Mouse (Mus musculus): ENCODE measurements around the gene Lrp8. TPM values are rescaled to one million over a fixed set of nuclear protein-coding genes. Genes with fewer than 3 reads are reported as not detected.
A peak's percentile ranks its signal among the peaks of the same experiment; 100 is the strongest.

Lrp8 gene
- polyA plus RNA-seq, 1 experiment from 2014 or later, result 33.5 TPM

GRCm38 (mm10) chr4:107772122-107772825 is 29.8 kb upstream of the Lrp8 start:
- Histone ChIP-seq H3K27ac (ENCODE audit: low read depth, low read length) (peak overlapping the region; percentile 5; the same call in 1 of the 2 replicates), H3K9me3 (replicated peaks; ENCODE audit: control insufficient read depth, low read length) (no peaks in the 10 kb centered on the region), H3K4me2 (ENCODE audit: low read length) (no peak overlapping the region), H3K4me3 (ENCODE audit: low read depth, low read length) (no peak overlapping the region), H3K27me3 (replicated peaks; ENCODE audit: control insufficient read depth, insufficient read depth, low read length) (no peaks in the 10 kb centered on the region), H3K4me1 (ENCODE audit: control insufficient read depth, insufficient read depth, low read length) (peaks cover 13% of the 10 kb centered on the region), H3K36me3 (ENCODE audit: control insufficient read depth, insufficient read depth, low read length) (no peaks in the 10 kb centered on the region), H3K9ac (ENCODE audit: low read length) (no peak overlapping the region)
- peak; percentile 33 for ATAC-seq
- WGBS, result 61% methylated on average over 16 of the region's 16 CpGs
- peak; percentile 67 for DNase-seq (ENCODE audit: low spot score)

GRCm38 (mm10) chr4:107774868-107775267 is 27.2 kb upstream of the Lrp8 start:
- H3K9me3 ChIP-seq (replicated peaks; ENCODE audit: control insufficient read depth, low read length), result no peaks in the 10 kb centered on the region
- no peak overlapping the region for H3K4me3 ChIP-seq (ENCODE audit: low read depth, low read length)
- no peak overlapping the region for H3K27ac ChIP-seq (ENCODE audit: low read depth, low read length)
- no peaks in the 10 kb centered on the region for H3K36me3 ChIP-seq (ENCODE audit: control insufficient read depth, insufficient read depth, low read length)
- 82% methylated on average over 2 of the region's 2 CpGs for WGBS
- no peak overlapping the region for H3K9ac ChIP-seq (ENCODE audit: low read length)
- no peak overlapping the region for H3K4me2 ChIP-seq (ENCODE audit: low read length)
- DNase-seq (ENCODE audit: low spot score) (no peak), ATAC-seq (no peak)
- H3K4me1 ChIP-seq (ENCODE audit: control insufficient read depth, insufficient read depth, low read length), result peaks cover 13% of the 10 kb centered on the region
- no peaks in the 10 kb centered on the region for H3K27me3 ChIP-seq (replicated peaks; ENCODE audit: control insufficient read depth, insufficient read depth, low read length)

DNA sequence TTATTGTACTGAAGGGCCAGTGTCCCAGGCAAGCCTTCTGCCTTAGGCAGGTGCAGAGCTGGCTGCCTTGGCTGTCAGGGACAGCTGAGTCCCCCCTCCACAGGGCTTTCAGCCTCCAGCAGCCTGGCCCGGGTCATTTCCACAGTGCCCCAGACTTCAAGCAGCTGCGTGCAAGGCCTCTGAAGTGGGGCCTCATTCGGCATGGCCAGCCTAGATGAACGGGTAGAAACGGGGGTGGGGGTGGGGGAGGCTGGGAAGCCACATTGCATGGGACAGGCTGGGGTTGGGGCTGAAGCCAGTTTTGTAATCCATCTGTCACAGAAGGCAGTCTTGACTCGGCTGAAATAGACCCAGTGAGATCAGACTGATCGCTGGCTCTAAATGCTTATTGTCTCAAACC is 26.4 kb upstream of the Lrp8 start:
- ATAC-seq (peak; percentile 56), DNase-seq (ENCODE audit: low spot score) (peak; percentile 40)
- peak overlapping the region; percentile 65; the same call in 1 of the 2 replicates for H3K27ac ChIP-seq (ENCODE audit: low read depth, low read length)
- no peaks in the 10 kb centered on the region for H3K9me3 ChIP-seq (replicated peaks; ENCODE audit: control insufficient read depth, low read length)
- 17% methylated on average over 7 of the region's 7 CpGs for WGBS
- peak overlapping the region; percentile 40; the same call in 1 of the 2 replicates for H3K9ac ChIP-seq (ENCODE audit: low read length)
- H3K4me1 ChIP-seq (ENCODE audit: control insufficient read depth, insufficient read depth, low read length), result peaks cover 20% of the 10 kb centered on the region
- no peak overlapping the region for H3K4me2 ChIP-seq (ENCODE audit: low read length)
- H3K36me3 ChIP-seq (ENCODE audit: control insufficient read depth, insufficient read depth, low read length), result no peaks in the 10 kb centered on the region
- no peaks in the 10 kb centered on the region for H3K27me3 ChIP-seq (replicated peaks; ENCODE audit: control insufficient read depth, insufficient read depth, low read length)
- H3K4me3 ChIP-seq (ENCODE audit: low read depth, low read length), result no peak overlapping the region

DNA sequence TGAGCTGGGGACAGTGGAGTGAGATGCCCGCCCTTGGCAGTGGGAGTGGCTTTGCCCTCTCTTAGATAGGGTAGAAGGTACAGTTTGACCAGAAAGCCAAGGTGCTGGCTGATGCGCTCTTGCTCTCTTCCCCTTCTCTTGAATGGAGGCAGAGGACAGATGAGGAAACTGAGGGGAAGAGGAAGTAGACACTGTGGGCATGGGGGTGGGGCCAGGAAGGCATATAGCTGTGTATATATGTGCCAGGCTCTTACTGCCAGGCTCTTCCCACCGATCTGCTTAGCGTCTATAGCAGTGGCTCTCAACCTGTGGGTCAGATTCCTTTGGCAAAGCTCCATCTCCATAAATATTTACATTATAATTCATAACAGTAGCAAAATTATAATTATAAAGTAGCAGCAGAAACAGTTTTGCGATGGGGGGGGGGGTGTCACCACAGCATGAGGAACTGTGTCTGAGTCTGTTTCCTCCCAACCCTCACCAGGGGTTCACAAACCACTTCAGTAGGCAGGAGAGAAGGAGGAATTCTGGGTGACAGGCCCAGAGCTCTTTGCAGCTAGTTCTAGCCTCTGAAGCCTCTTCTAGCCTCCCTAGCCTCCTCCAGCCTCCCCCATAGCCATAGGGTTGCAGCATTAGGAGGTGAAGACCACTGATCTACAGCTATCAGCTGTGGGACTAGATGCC is 24.9 kb upstream of the Lrp8 start:
- no peaks in the 10 kb centered on the region for H3K36me3 ChIP-seq (ENCODE audit: control insufficient read depth, insufficient read depth, low read length)
- H3K4me3 ChIP-seq (ENCODE audit: low read depth, low read length), result no peak overlapping the region
- H3K9ac ChIP-seq (ENCODE audit: low read length), result no peak overlapping the region
- peaks cover 20% of the 10 kb centered on the region for H3K4me1 ChIP-seq (ENCODE audit: control insufficient read depth, insufficient read depth, low read length)
- no peak overlapping the region for H3K27ac ChIP-seq (ENCODE audit: low read depth, low read length)
- H3K27me3 ChIP-seq (replicated peaks; ENCODE audit: control insufficient read depth, insufficient read depth, low read length), result no peaks in the 10 kb centered on the region
- ATAC-seq (no peak), DNase-seq (ENCODE audit: low spot score) (no peak)
- no peak overlapping the region for H3K4me2 ChIP-seq (ENCODE audit: low read length)
- H3K9me3 ChIP-seq (replicated peaks; ENCODE audit: control insufficient read depth, low read length), result no peaks in the 10 kb centered on the region
- WGBS, result 92% methylated on average over 5 of the region's 5 CpGs

GRCm38 (mm10) chr4:107783541-107783940 is 18.5 kb upstream of the Lrp8 start:
- DNase-seq (ENCODE audit: low spot score) (peak; percentile 22), ATAC-seq (no peak)
- 58% methylated on average over 10 of the region's 10 CpGs for WGBS
- Histone ChIP-seq H3K27me3 (replicated peaks; ENCODE audit: control insufficient read depth, insufficient read depth, low read length) (no peaks in the 10 kb centered on the region), H3K27ac (ENCODE audit: low read depth, low read length) (no peak overlapping the region), H3K9ac (ENCODE audit: low read length) (no peak overlapping the region), H3K4me2 (ENCODE audit: low read length) (no peak overlapping the region), H3K4me3 (ENCODE audit: low read depth, low read length) (no peak overlapping the region), H3K9me3 (replicated peaks; ENCODE audit: control insufficient read depth, low read length) (no peaks in the 10 kb centered on the region), H3K36me3 (ENCODE audit: control insufficient read depth, insufficient read depth, low read length) (no peaks in the 10 kb centered on the region), H3K4me1 (ENCODE audit: control insufficient read depth, insufficient read depth, low read length) (peaks cover 8% of the 10 kb centered on the region)

DNA sequence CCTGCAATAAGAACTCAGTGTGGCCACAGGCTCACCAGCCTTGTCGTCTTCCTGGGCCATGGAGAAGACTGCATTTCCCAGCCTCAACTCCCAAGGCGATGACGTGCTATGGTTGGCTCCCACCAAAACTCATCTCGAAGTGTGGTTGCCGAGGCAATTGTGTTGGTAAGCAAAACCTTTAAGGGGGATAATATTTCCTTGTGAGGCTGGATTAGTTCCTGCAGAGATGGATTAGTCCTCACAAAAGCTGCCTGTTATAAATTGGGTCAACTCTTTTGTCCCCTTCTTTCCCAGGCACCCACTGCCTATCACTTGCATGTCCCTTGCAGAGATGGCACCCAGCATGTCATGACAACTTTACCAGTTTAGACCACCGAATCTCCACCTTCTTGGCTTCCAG is 13.2 kb upstream of the Lrp8 start:
- no peak overlapping the region for H3K4me2 ChIP-seq (ENCODE audit: low read length)
- no peaks in the 10 kb centered on the region for H3K27me3 ChIP-seq (replicated peaks; ENCODE audit: control insufficient read depth, insufficient read depth, low read length)
- 62% methylated on average over 6 of the region's 6 CpGs for WGBS
- H3K9ac ChIP-seq (ENCODE audit: low read length), result no peak overlapping the region
- H3K27ac ChIP-seq (ENCODE audit: low read depth, low read length), result no peak overlapping the region
- H3K4me1 ChIP-seq (ENCODE audit: control insufficient read depth, insufficient read depth, low read length), result 0 out of 2 replicates have a peak, but pooled peaks cover 2% of the 10 kb centered on the region
- no peak overlapping the region for H3K4me3 ChIP-seq (ENCODE audit: low read depth, low read length)
- no peak for ATAC-seq
- DNase-seq (ENCODE audit: low spot score), result no peak
- H3K36me3 ChIP-seq (ENCODE audit: control insufficient read depth, insufficient read depth, low read length), result no peaks in the 10 kb centered on the region
- H3K9me3 ChIP-seq (replicated peaks; ENCODE audit: control insufficient read depth, low read length), result no peaks in the 10 kb centered on the region

DNA sequence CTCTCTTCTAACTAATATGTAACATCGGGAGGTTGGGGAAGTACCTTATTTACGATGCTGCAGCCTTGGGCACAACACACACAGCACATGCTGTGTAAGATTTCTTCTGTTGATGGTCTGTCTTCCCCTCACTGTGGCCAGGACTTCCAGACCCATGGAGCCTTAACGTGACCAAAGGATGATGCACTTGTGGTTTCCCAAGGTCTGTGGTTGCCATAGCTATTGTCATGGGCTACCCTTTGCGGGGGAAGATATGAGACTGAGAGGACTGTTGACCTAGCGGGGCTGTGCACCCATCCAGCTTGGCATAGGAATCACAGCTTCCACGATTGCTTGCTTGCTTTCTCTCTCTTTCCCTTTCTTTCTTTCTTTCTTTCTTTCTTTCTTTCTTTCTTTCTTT is 1.3 kb upstream of the Lrp8 start:
- H3K4me3 ChIP-seq (ENCODE audit: low read depth, low read length), result no peak overlapping the region
- DNase-seq (ENCODE audit: low spot score) (no peak), ATAC-seq (no peak)
- H3K27me3 ChIP-seq (replicated peaks; ENCODE audit: control insufficient read depth, insufficient read depth, low read length), result no peaks in the 10 kb centered on the region
- H3K9me3 ChIP-seq (replicated peaks; ENCODE audit: control insufficient read depth, low read length), result no peaks in the 10 kb centered on the region
- H3K4me2 ChIP-seq (ENCODE audit: low read length), result no peak overlapping the region
- peak overlapping the region; percentile 71; the same call in 1 of the 2 replicates for H3K27ac ChIP-seq (ENCODE audit: low read depth, low read length)
- WGBS, result 77% methylated on average over 6 of the region's 6 CpGs
- no peak overlapping the region for H3K9ac ChIP-seq (ENCODE audit: low read length)
- peaks cover 21% of the 10 kb centered on the region for H3K4me1 ChIP-seq (ENCODE audit: control insufficient read depth, insufficient read depth, low read length)
- H3K36me3 ChIP-seq (ENCODE audit: control insufficient read depth, insufficient read depth, low read length), result peaks cover 13% of the 10 kb centered on the region

DNA sequence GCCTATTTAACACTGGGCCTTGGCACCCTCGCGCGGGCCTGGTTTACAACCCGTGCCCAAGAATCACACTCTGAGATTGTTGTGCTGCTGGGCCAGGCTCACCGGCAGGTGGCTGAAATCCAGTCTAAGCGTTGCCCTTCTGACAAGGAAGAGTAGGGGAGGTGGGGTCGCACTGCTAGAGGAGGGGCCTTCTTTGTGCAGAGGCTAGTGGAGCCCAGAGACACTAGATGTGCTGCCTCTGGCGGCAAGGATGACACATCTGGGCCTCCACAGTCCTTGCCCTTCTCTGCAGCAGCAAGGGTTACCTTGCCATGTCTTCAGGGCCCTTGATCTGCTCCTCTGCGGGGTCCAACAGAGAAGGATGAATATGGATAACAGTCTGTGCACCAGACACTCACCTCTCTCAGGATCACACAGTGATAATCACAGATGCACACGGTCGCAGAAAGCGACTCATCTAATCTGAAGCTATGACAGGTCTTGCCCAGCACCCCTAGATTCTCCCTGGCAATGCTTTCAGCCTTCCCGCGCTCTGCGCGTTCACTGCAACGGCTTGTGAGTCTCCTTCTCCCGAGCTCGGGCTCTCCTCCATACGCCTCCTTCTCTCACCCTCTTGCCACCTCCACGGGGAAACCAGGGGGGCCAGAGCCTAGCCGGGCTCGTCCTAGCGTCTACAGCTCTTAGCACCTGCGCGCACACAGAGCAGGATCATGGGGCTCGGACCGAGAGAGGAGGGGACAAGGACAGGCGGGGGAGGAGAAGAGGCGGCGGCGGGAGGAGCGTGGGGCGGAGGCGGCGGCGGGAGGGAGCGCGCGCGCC is 486 bp upstream of the Lrp8 start:
- Histone ChIP-seq H3K9ac (ENCODE audit: low read length) (peak overlapping the region; percentile 98), H3K36me3 (ENCODE audit: control insufficient read depth, insufficient read depth, low read length) (peaks cover 20% of the 10 kb centered on the region), H3K4me1 (ENCODE audit: control insufficient read depth, insufficient read depth, low read length) (peaks cover 29% of the 10 kb centered on the region), H3K4me2 (ENCODE audit: low read length) (peak overlapping the region; percentile 93), H3K27ac (ENCODE audit: low read depth, low read length) (peak overlapping the region; percentile 97), H3K27me3 (replicated peaks; ENCODE audit: control insufficient read depth, insufficient read depth, low read length) (no peaks in the 10 kb centered on the region), H3K9me3 (replicated peaks; ENCODE audit: control insufficient read depth, low read length) (no peaks in the 10 kb centered on the region), H3K4me3 (ENCODE audit: low read depth, low read length) (peak overlapping the region; percentile 86)
- under 1% methylated on average over 40 of the region's 41 CpGs for WGBS
- ATAC-seq, result peak; percentile 79
- peak; percentile 89 for DNase-seq (ENCODE audit: low spot score)

Measured in forebrain, embryonic 14.5 days (tissue).